Mouse (Mus musculus): ENCODE results near the gene Acaa1b. TPM values are rescaled to one million over a fixed set of nuclear protein-coding genes. Genes with fewer than 3 reads are reported as not detected.
A peak's percentile ranks its signal among the peaks of the same experiment; 100 is the strongest.

Gene Acaa1b
- total and polyA plus RNA-seq, 2 experiments from 2014 or later = 3.9 to 4.0 TPM

- no peak for ATAC-seq
- Histone ChIP-seq H3K4me2 (ENCODE audit: low read depth, low read length) (no peak overlapping the region), H3K9ac (replicated peaks; ENCODE audit: low read length) (no peak overlapping the region), H3K4me1 (ENCODE audit: insufficient read depth, low read length) (no peaks in the 10 kb centered on the region), H3K27me3 (ENCODE audit: insufficient read depth, low read length) (no peaks in the 10 kb centered on the region), H3K9me3 (ENCODE audit: low read length) (no peaks in the 10 kb centered on the region), H3K36me3 (ENCODE audit: insufficient read depth, low read length) (no peaks in the 10 kb centered on the region), H3K27ac (no peak overlapping the region), H3K4me3 (ENCODE audit: low read length) (no peak overlapping the region)
- 38% methylated on average over 11 of the region's 11 CpGs for WGBS
- TF ChIP-seq CTCF (IDR thresholded peaks at IDR 0.05; ENCODE audit: low read depth) = peak; percentile 66
- peak; percentile 49 for DNase-seq (ENCODE audit: low spot score)
These were observed 35.5 kb upstream of the Acaa1b start for GRCm38 (mm10) chr9:119192202-119192990.

GRCm38 (mm10) chr9:119181241-119181728 lies 24.4 kb upstream of the Acaa1b start:
- ATAC-seq (peak; percentile 76; the same call in 1 of the 2 replicates), DNase-seq (ENCODE audit: low spot score) (peak; percentile 66)
- TF ChIP-seq CTCF (IDR thresholded peaks at IDR 0.05; ENCODE audit: low read depth) = no peak
- H3K36me3 ChIP-seq (ENCODE audit: insufficient read depth, low read length) = no peaks in the 10 kb centered on the region
- no peaks in the 10 kb centered on the region for H3K4me1 ChIP-seq (ENCODE audit: insufficient read depth, low read length)
- no peaks in the 10 kb centered on the region for H3K27me3 ChIP-seq (ENCODE audit: insufficient read depth, low read length)
- no peak overlapping the region for H3K4me3 ChIP-seq (ENCODE audit: low read length)
- H3K9me3 ChIP-seq (ENCODE audit: low read length) = no peaks in the 10 kb centered on the region
- H3K27ac ChIP-seq = no peak overlapping the region
- no peak overlapping the region for H3K9ac ChIP-seq (replicated peaks; ENCODE audit: low read length)
- WGBS = 25% methylated on average over 3 of the region's 3 CpGs
- no peak overlapping the region for H3K4me2 ChIP-seq (ENCODE audit: low read depth, low read length)

GRCm38 (mm10) chr9:119179292-119179691 lies 22.4 kb upstream of the Acaa1b start:
- H3K4me3 ChIP-seq (ENCODE audit: low read length) = no peak overlapping the region
- no peaks in the 10 kb centered on the region for H3K9me3 ChIP-seq (ENCODE audit: low read length)
- DNase-seq (ENCODE audit: low spot score) = no peak
- no peaks in the 10 kb centered on the region for H3K36me3 ChIP-seq (ENCODE audit: insufficient read depth, low read length)
- H3K27me3 ChIP-seq (ENCODE audit: insufficient read depth, low read length) = no peaks in the 10 kb centered on the region
- no peak overlapping the region for H3K4me2 ChIP-seq (ENCODE audit: low read depth, low read length)
- 88% methylated on average over 11 of the region's 11 CpGs for WGBS
- H3K4me1 ChIP-seq (ENCODE audit: insufficient read depth, low read length) = no peaks in the 10 kb centered on the region
- no peak overlapping the region for H3K9ac ChIP-seq (replicated peaks; ENCODE audit: low read length)
- no peak for TF ChIP-seq CTCF (IDR thresholded peaks at IDR 0.05; ENCODE audit: low read depth)
- no peak overlapping the region for H3K27ac ChIP-seq
- no peak for ATAC-seq

GRCm38 (mm10) chr9:119167608-119168007 lies 10.7 kb upstream of the Acaa1b start:
- ATAC-seq = no peak
- DNase-seq (ENCODE audit: low spot score) = no peak
- no peak overlapping the region for H3K27ac ChIP-seq
- H3K4me1 ChIP-seq (ENCODE audit: insufficient read depth, low read length) = no peaks in the 10 kb centered on the region
- no peak for TF ChIP-seq CTCF (IDR thresholded peaks at IDR 0.05; ENCODE audit: low read depth)
- no peak overlapping the region for H3K4me2 ChIP-seq (ENCODE audit: low read depth, low read length)
- H3K9me3 ChIP-seq (ENCODE audit: low read length) = no peaks in the 10 kb centered on the region
- H3K4me3 ChIP-seq (ENCODE audit: low read length) = no peak overlapping the region
- WGBS = 94% methylated on average over 2 of the region's 2 CpGs
- no peaks in the 10 kb centered on the region for H3K36me3 ChIP-seq (ENCODE audit: insufficient read depth, low read length)
- H3K9ac ChIP-seq (replicated peaks; ENCODE audit: low read length) = no peak overlapping the region
- H3K27me3 ChIP-seq (ENCODE audit: insufficient read depth, low read length) = no peaks in the 10 kb centered on the region

GRCm38 (mm10) chr9:119165548-119165947 lies 8.7 kb upstream of the Acaa1b start:
- Histone ChIP-seq H3K27me3 (ENCODE audit: insufficient read depth, low read length) (no peaks in the 10 kb centered on the region), H3K9ac (replicated peaks; ENCODE audit: low read length) (no peak overlapping the region), H3K4me1 (ENCODE audit: insufficient read depth, low read length) (no peaks in the 10 kb centered on the region), H3K4me3 (ENCODE audit: low read length) (no peak overlapping the region), H3K27ac (no peak overlapping the region), H3K36me3 (ENCODE audit: insufficient read depth, low read length) (no peaks in the 10 kb centered on the region), H3K4me2 (ENCODE audit: low read depth, low read length) (no peak overlapping the region), H3K9me3 (ENCODE audit: low read length) (no peaks in the 10 kb centered on the region)
- ATAC-seq = no peak
- 89% methylated on average over 6 of the region's 6 CpGs for WGBS
- TF ChIP-seq CTCF (IDR thresholded peaks at IDR 0.05; ENCODE audit: low read depth) = no peak
- DNase-seq (ENCODE audit: low spot score) = no peak

GRCm38 (mm10) chr9:119164743-119165142 lies 7.8 kb upstream of the Acaa1b start:
- H3K9me3 ChIP-seq (ENCODE audit: low read length) = no peaks in the 10 kb centered on the region
- H3K4me1 ChIP-seq (ENCODE audit: insufficient read depth, low read length) = no peaks in the 10 kb centered on the region
- H3K4me3 ChIP-seq (ENCODE audit: low read length) = no peak overlapping the region
- no peak overlapping the region for H3K27ac ChIP-seq
- WGBS = 86% methylated on average over 7 of the region's 7 CpGs
- H3K4me2 ChIP-seq (ENCODE audit: low read depth, low read length) = no peak overlapping the region
- ATAC-seq (no peak), DNase-seq (ENCODE audit: low spot score) (no peak)
- no peak for TF ChIP-seq CTCF (IDR thresholded peaks at IDR 0.05; ENCODE audit: low read depth)
- H3K36me3 ChIP-seq (ENCODE audit: insufficient read depth, low read length) = no peaks in the 10 kb centered on the region
- no peak overlapping the region for H3K9ac ChIP-seq (replicated peaks; ENCODE audit: low read length)
- no peaks in the 10 kb centered on the region for H3K27me3 ChIP-seq (ENCODE audit: insufficient read depth, low read length)

GRCm38 (mm10) chr9:119160689-119161088 lies 3.8 kb upstream of the Acaa1b start:
- 86% methylated on average over 3 of the region's 3 CpGs for WGBS

More at GRCm38 (mm10) chr9:119160689-119161088, 3.8 kb upstream of the Acaa1b start:
- Histone ChIP-seq H3K4me2 (ENCODE audit: low read depth, low read length) (no peak overlapping the region), H3K9ac (replicated peaks; ENCODE audit: low read length) (no peak overlapping the region), H3K36me3 (ENCODE audit: insufficient read depth, low read length) (no peaks in the 10 kb centered on the region), H3K9me3 (ENCODE audit: low read length) (no peaks in the 10 kb centered on the region), H3K27ac (no peak overlapping the region), H3K27me3 (ENCODE audit: insufficient read depth, low read length) (no peaks in the 10 kb centered on the region), H3K4me1 (ENCODE audit: insufficient read depth, low read length) (no peaks in the 10 kb centered on the region), H3K4me3 (ENCODE audit: low read length) (no peak overlapping the region)
- ATAC-seq (no peak), DNase-seq (ENCODE audit: low spot score) (no peak)
- TF ChIP-seq CTCF (IDR thresholded peaks at IDR 0.05; ENCODE audit: low read depth) = no peak

All from hindbrain, postnatal 0 days (tissue).